Mouse (Mus musculus) embryonic facial prominence, embryonic 15.5 days (tissue): ENCODE data around the gene Ankrd44. TPM values are rescaled to one million over a fixed set of nuclear protein-coding genes. Genes with fewer than 3 reads are reported as not detected.
A peak's percentile ranks its signal among the peaks of the same experiment; 100 is the strongest.

Source experiments
- ATAC-seq: fragments of 200-750 bp; cut with Nextera tagmentation; 2 replicates; pipeline ENCODE4 v1.8.0; 2017; ENCODE audit warnings: low read depth, moderate TSS enrichment; ENCODE audit not compliant: insufficient number of reproducible peaks, low FRiP score, low TSS enrichment
- H3K27ac ChIP-seq: fragments of 300-500 bp; sonication (generic); replicated peaks from 2 replicates; pipeline ENCODE4 v1.5.1; 2015; ENCODE audit warnings: mild to moderate bottlenecking, inconsistent platforms
- H3K27me3 ChIP-seq: fragments of 300-500 bp; sonication (generic); 2 replicates; pipeline ENCODE4 v1.6.1; 2015; ENCODE audit warnings: inconsistent platforms
- H3K36me3 ChIP-seq: fragments of 300-500 bp; sonication (generic); 2 replicates; pipeline ENCODE4 v1.6.1; 2015; ENCODE audit warnings: mild to moderate bottlenecking, inconsistent platforms
- H3K4me1 ChIP-seq: fragments of 300-500 bp; sonication (generic); 2 replicates; pipeline ENCODE4 v1.6.1; 2015; ENCODE audit warnings: inconsistent platforms
- H3K4me2 ChIP-seq: fragments of 300-500 bp; sonication (generic); replicated peaks from 2 replicates; pipeline ENCODE4 v1.6.1; 2015; ENCODE audit warnings: mild to moderate bottlenecking, inconsistent platforms
- H3K4me3 ChIP-seq: fragments of 300-500 bp; sonication (generic); replicated peaks from 2 replicates; pipeline ENCODE4 v1.5.1; 2015; ENCODE audit warnings: mild to moderate bottlenecking, inconsistent platforms
- H3K9ac ChIP-seq: fragments of 300-500 bp; sonication (generic); 2 replicates; pipeline ENCODE4 v1.6.1; 2015; ENCODE audit warnings: inconsistent platforms
- H3K9me3 ChIP-seq: fragments of 300-500 bp; sonication (generic); replicated peaks from 2 replicates; pipeline ENCODE4 v1.6.1; 2016; ENCODE audit warnings: inconsistent platforms
- WGBS: fragments of 180-500 bp; shearing (Covaris S2); methylation state at CpG from one replicate; pipeline ENCODE4 v1.1.7; 2015; 5-methylcytosine and 5-hydroxymethylcytosine counted together
- polyA plus RNA-seq: library from polyadenylated mRNA; unstranded; fragments of >200 nt; fragmentation: Nextera tagmentation; extraction: Ambion mirVana; gene quantifications from 2 replicates; pipeline ENCODE4 v1.2.1, GENCODE M21; 2015

Gene Ankrd44
- polyA plus RNA-seq, 1 experiment from 2014 or later: 22.9 TPM

- H3K4me1 ChIP-seq: peaks cover 2% of the 10 kb centered on the region; the same call in 1 of the 2 replicates
- H3K36me3 ChIP-seq: no peaks in the 10 kb centered on the region; the same call in 1 of the 2 replicates
- H3K27ac ChIP-seq: no peak overlapping the region
- ATAC-seq: no peak
- no peak overlapping the region for H3K4me3 ChIP-seq
- no peaks in the 10 kb centered on the region for H3K9me3 ChIP-seq
- H3K9ac ChIP-seq: no peak overlapping the region
- 39% methylated on average over 8 of the region's 8 CpGs for WGBS
- no peaks in the 10 kb centered on the region for H3K27me3 ChIP-seq
- H3K4me2 ChIP-seq: no peak overlapping the region
Observed at GRCm38 (mm10) chr1:54715061-54715760, 211.0 kb downstream of the Ankrd44 start.

GRCm38 (mm10) chr1:54713231-54714173 lies 212.7 kb downstream of the Ankrd44 start:
- 59% methylated on average over 11 of the region's 11 CpGs for WGBS
- H3K36me3 ChIP-seq: no peaks in the 10 kb centered on the region; the same call in 1 of the 2 replicates
- no peak overlapping the region for H3K4me3 ChIP-seq
- no peak overlapping the region for H3K27ac ChIP-seq
- H3K27me3 ChIP-seq: no peaks in the 10 kb centered on the region
- H3K4me2 ChIP-seq: no peak overlapping the region
- H3K9me3 ChIP-seq: no peaks in the 10 kb centered on the region
- no peak for ATAC-seq
- H3K9ac ChIP-seq: no peak overlapping the region
- peaks cover 2% of the 10 kb centered on the region; the same call in 1 of the 2 replicates for H3K4me1 ChIP-seq

GRCm38 (mm10) chr1:54711568-54711967 lies 214.6 kb downstream of the Ankrd44 start:
- H3K9me3 ChIP-seq: no peaks in the 10 kb centered on the region
- WGBS: 81% methylated on average over 3 of the region's 3 CpGs
- no peak overlapping the region for H3K9ac ChIP-seq
- no peak overlapping the region for H3K4me2 ChIP-seq
- H3K4me1 ChIP-seq: peaks cover 2% of the 10 kb centered on the region; the same call in 1 of the 2 replicates
- no peak for ATAC-seq
- no peak overlapping the region for H3K4me3 ChIP-seq
- no peak overlapping the region for H3K27ac ChIP-seq
- no peaks in the 10 kb centered on the region for H3K27me3 ChIP-seq
- H3K36me3 ChIP-seq: no peaks in the 10 kb centered on the region; the same call in 1 of the 2 replicates

GRCm38 (mm10) chr1:54710550-54710949 lies 215.6 kb downstream of the Ankrd44 start:
- 50% methylated on average over 1 of the region's 1 CpGs for WGBS
- H3K27ac ChIP-seq: peak overlapping the region; percentile 71

GRCm38 (mm10) chr1:54707888-54708565 lies 218.2 kb downstream of the Ankrd44 start:
- whole genome bisulfite sequencing: 59% methylated on average over 8 of the region's 8 CpGs
- Histone ChIP-seq H3K9ac (no peak overlapping the region), H3K4me1 (peaks cover 4% of the 10 kb centered on the region; the same call in 1 of the 2 replicates), H3K27ac (no peak overlapping the region), H3K4me2 (no peak overlapping the region), H3K4me3 (no peak overlapping the region), H3K36me3 (no peaks in the 10 kb centered on the region; the same call in 1 of the 2 replicates), H3K27me3 (no peaks in the 10 kb centered on the region), H3K9me3 (no peaks in the 10 kb centered on the region)
- ATAC-seq: no peak

More at GRCm38 (mm10) chr1:54710550-54710949, 215.6 kb downstream of the Ankrd44 start:
- ATAC-seq: peak; percentile 39; the same call in 1 of the 2 replicates
- Histone ChIP-seq H3K27me3 (no peaks in the 10 kb centered on the region), H3K9ac (no peak overlapping the region), H3K36me3 (no peaks in the 10 kb centered on the region; the same call in 1 of the 2 replicates), H3K9me3 (no peaks in the 10 kb centered on the region), H3K4me3 (no peak overlapping the region), H3K4me1 (peaks cover 2% of the 10 kb centered on the region; the same call in 1 of the 2 replicates), H3K4me2 (no peak overlapping the region)

GRCm38 (mm10) chr1:54707036-54707887 lies 218.9 kb downstream of the Ankrd44 start:
- H3K27ac ChIP-seq: no peak overlapping the region
- no peak overlapping the region for H3K4me2 ChIP-seq
- no peaks in the 10 kb centered on the region for H3K27me3 ChIP-seq
- no peak overlapping the region for H3K4me3 ChIP-seq
- H3K9ac ChIP-seq: no peak overlapping the region
- WGBS: 59% methylated on average over 10 of the region's 10 CpGs
- no peak for ATAC-seq
- H3K36me3 ChIP-seq: no peaks in the 10 kb centered on the region; the same call in 1 of the 2 replicates
- peaks cover 4% of the 10 kb centered on the region; the same call in 1 of the 2 replicates for H3K4me1 ChIP-seq
- H3K9me3 ChIP-seq: no peaks in the 10 kb centered on the region

- no peak overlapping the region for H3K9ac ChIP-seq
- H3K9me3 ChIP-seq: no peaks in the 10 kb centered on the region
- H3K36me3 ChIP-seq: no peaks in the 10 kb centered on the region
- H3K27ac ChIP-seq: no peak overlapping the region
- 33% methylated on average over 3 of the region's 3 CpGs for WGBS
- no peak overlapping the region for H3K4me2 ChIP-seq
- no peaks in the 10 kb centered on the region for H3K27me3 ChIP-seq
- ATAC-seq: no peak
- no peak overlapping the region for H3K4me3 ChIP-seq
- H3K4me1 ChIP-seq: peaks cover 4% of the 10 kb centered on the region; the same call in 1 of the 2 replicates
Observed at GRCm38 (mm10) chr1:54706621-54707020, 219.6 kb downstream of the Ankrd44 start.

- Histone ChIP-seq H3K27me3 (no peaks in the 10 kb centered on the region), H3K4me1 (peaks cover 4% of the 10 kb centered on the region; the same call in 1 of the 2 replicates), H3K4me3 (no peak overlapping the region), H3K36me3 (no peaks in the 10 kb centered on the region), H3K4me2 (no peak overlapping the region), H3K9ac (no peak overlapping the region), H3K9me3 (no peaks in the 10 kb centered on the region), H3K27ac (no peak overlapping the region)
- no peak for ATAC-seq
- WGBS: 37% methylated on average over 1 of the region's 1 CpGs
Observed at GRCm38 (mm10) chr1:54703466-54703865, 222.7 kb downstream of the Ankrd44 start.

GRCm38 (mm10) chr1:54702918-54703317 lies 223.3 kb downstream of the Ankrd44 start:
- no peak overlapping the region for H3K9ac ChIP-seq
- no peak overlapping the region for H3K27ac ChIP-seq
- H3K4me1 ChIP-seq: peaks cover 4% of the 10 kb centered on the region; the same call in 1 of the 2 replicates
- ATAC-seq: no peak
- H3K9me3 ChIP-seq: no peaks in the 10 kb centered on the region
- H3K4me3 ChIP-seq: no peak overlapping the region
- no peaks in the 10 kb centered on the region for H3K36me3 ChIP-seq
- no peak overlapping the region for H3K4me2 ChIP-seq
- no peaks in the 10 kb centered on the region for H3K27me3 ChIP-seq

- Histone ChIP-seq H3K9me3 (no peaks in the 10 kb centered on the region), H3K36me3 (no peaks in the 10 kb centered on the region), H3K9ac (no peak overlapping the region), H3K4me3 (no peak overlapping the region), H3K27me3 (no peaks in the 10 kb centered on the region), H3K4me2 (no peak overlapping the region), H3K4me1 (no peaks in the 10 kb centered on the region), H3K27ac (no peak overlapping the region)
- ATAC-seq: no peak
- WGBS: 85% methylated on average over 3 of the region's 3 CpGs
Observed at GRCm38 (mm10) chr1:54695396-54695795, 230.8 kb downstream of the Ankrd44 start.
